Mouse (Mus musculus) cerebellum, adult 11 months (tissue): ENCODE results near the gene Nfia.

ENCODE experiments used
- DNase-seq: peaks from one replicate; pipeline ENCODE4 v3.0.0; 2022

The Nfia gene

DNA sequence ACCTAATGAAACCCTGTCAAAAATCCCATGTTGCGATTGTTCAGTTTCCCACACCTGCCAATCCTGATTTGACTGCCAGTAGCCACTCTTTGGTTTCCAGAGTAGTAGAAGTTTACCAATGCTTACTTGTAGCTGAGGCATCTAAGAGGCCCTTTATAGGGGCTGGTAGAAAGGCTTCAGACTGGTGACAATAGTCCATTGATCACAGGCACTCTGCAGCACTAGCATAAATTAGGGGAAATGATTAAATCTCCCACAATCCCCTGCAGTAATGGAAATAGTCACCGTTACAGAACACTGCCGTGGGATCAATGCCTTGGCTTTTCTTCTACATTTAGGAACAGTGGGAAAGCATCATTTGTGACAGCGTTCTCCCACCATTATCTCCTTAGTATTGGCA, 254.9 kb downstream of the Nfia start:
- DNase-seq: no peak

- no peak for DNase-seq
These were observed 259.3 kb downstream of the Nfia start for GRCm38 (mm10) chr4:98031871-98032270.

DNA sequence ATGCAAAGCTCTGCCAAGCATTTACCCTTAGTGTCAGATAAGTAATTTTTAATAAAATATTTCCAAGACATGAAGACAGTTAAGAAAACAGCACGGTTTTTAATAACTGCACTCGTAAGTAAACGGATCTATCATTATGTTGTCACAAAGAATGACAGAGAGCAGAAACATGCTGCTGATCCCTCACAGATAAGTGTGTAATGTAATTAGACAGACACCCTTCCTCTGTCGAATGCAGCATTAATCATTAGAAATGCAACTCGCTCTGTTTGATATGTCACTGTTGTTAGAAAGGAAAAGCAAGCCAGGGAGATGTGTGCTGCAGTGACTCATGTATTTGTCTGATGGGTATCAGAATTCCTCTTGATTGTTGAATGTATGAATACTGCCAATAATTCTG, 259.8 kb downstream of the Nfia start:
- DNase-seq: no peak

DNA sequence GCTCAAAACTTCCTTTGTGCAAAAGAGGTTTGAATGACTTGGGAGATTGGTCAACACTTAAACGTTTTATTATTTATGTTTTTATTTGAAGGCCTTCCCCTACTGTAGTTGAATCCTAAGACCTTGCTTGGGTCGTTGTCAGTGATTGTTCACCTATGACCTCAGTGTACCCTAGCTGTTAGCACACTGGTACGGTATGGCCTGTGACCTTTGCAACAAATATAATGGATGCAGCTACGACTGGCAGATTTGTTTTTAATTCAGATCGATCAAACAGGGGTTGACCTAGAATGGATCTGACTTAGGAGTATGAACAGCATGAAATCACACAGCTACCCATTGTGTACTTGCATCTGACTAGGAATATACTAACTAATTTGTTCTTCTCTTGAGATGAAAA, 266.6 kb downstream of the Nfia start:
- no peak for DNase-seq

GRCm38 (mm10) chr4:98040179-98040578, 267.6 kb downstream of the Nfia start:
- no peak for DNase-seq

GRCm38 (mm10) chr4:98044611-98045010, 272.1 kb downstream of the Nfia start:
- DNase-seq: no peak

DNA sequence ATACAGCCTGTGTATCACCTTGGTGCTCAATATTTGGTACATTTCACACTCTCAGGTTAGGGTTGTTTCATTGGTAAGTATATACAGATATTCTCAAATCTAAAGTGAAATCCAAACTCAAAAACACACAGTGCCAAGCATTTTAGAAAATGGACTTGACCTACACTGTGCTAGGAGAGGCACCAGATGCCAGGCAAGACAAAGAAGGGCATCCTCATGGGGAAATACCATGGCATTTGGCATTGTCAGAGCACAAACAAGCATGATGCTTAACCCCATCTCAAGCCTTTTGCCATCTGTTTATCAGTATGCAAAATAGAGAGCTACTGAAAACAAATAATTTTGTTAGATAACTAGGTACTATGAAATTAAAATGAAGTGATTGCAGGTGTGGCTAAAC, 274.8 kb downstream of the Nfia start:
- DNase-seq: peak; percentile 33

DNA sequence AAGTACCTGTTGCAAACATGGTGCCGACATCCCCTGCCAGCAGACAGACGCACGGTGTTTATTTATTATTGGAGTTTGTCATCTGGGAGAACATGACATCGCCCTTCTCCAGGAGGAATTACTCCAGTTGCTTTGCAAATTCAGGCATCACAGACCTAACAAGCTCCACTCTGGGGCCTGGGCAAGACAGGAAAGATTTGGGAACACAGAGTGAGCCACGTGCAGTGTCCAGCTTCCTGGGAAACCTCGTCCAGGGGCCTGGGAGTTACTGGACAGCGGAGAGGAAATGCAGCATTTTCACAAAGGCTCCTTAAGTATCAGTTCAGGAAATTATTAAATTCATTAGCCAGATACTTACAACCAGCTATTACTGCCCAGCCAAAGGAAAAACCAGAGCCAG, 277.1 kb downstream of the Nfia start:
- DNase-seq: no peak

DNA sequence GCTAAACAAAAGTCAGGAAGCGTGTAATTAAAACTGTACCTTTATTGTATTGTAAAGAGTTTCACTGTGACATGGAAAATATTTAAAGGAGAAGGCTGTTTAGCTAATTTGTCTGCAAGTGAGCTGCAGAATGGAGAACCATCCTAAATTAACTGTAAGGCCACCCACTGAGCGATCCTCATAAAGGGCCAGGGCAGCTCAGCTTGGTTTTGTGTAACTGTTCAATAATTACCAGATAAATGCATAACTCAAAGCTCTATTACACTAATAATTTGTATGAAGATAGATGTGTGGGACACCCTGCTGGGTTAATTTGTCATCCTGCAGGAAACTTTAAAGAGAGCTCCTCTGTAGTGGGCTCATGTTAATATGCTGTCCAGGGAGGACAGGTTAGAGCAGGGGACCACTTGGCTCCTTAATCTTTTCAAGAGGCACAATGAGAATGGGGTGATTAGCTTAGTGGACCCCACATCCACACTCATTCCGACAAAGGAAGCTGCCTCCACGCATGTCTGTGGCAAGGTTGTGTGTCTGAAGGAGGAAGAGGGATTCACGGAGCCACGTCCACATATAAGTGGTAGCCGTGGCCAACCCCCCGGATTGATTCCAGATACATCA, 277.6 kb downstream of the Nfia start:
- DNase-seq: no peak

DNA sequence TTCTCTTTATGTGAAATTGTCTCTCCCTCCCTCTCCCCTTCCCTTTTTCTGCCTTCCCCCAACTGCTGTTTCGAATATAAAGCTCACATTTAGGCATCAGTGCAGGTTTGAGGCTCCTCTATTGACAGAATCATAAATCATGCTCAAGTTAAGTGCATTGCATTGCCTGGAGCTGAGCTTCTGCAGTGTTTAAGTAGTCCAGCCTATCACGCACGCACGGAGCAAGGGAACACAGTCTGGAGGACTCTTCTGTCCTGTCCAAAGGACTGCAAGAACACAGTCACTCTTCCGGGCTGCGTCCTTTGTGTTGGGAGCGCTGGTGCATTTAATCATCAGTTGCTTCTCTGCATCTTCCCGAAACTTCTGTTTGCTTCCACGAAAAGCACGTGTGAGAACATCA, 278.2 kb downstream of the Nfia start:
- DNase-seq: no peak

GRCm38 (mm10) chr4:98051326-98051725, 278.8 kb downstream of the Nfia start:
- no peak for DNase-seq

- no peak for DNase-seq
These were observed 282.5 kb downstream of the Nfia start for GRCm38 (mm10) chr4:98055036-98055435.

- no peak for DNase-seq
These were observed 284.0 kb downstream of the Nfia start for GRCm38 (mm10) chr4:98056396-98057020.

GRCm38 (mm10) chr4:98057246-98057645, 284.7 kb downstream of the Nfia start:
- no peak for DNase-seq

- DNase-seq: no peak
These were observed 285.2 kb downstream of the Nfia start for GRCm38 (mm10) chr4:98057721-98058120.

DNA sequence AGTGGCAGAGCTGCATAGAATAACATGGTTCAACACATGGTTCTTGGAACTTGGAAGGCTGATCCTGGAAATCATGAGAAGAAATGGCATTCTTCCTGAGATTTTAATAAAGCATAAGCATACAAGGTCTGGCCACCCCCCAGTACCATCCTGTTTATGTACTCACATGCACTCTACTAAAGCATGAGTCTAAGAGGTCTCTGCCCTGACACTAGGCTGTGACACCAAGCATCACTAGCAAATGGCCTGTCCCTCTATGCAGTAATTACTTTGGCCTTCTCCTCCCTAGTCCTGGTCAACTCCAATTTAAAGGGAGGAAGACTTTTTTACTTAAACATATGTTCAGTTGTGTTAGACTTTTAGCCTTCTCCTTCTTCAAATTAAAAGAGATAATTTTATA, 285.6 kb downstream of the Nfia start:
- no peak for DNase-seq

DNA sequence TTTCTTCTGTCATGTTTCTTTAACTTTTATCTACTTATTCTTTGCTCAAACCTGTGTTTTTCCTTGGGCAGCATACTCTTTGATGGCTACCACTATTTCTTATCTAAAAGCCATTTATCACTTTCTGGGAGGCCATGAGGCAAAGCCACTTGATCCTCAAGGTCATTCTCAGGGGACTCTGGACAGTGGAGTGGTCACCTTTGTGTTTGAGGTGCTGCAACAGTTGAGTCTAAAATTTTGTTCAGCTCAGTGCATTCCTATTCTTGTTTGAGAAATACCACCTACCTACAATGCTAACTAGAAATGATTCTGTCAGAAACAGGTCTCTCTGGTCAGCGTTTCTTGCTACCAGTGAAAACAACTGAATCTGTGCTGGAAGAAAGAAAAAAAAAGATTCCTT, 288.1 kb downstream of the Nfia start:
- DNase-seq: no peak

DNA sequence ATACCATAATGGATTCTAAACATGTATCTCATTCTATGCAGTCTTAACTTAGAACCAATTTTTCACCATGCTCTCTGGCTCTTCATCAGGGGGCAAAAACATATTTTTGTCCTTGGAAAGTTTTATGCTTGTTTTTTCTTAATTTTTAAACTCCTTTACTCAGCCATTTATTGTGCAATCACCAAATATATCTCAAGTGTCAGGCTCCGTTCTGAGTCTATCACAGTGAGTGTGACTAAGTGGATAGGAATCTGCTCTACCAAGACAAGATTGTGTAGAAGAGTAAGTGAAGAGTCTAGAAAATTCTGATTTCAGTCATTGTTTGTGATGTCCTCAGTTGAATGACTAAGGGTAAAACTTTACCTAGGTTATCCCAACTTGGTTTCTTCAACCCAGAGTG, 288.6 kb downstream of the Nfia start:
- no peak for DNase-seq

GRCm38 (mm10) chr4:98063280-98063679, 290.7 kb downstream of the Nfia start:
- DNase-seq: no peak

GRCm38 (mm10) chr4:98076106-98076505, 303.6 kb downstream of the Nfia start:
- DNase-seq: no peak

GRCm38 (mm10) chr4:98076624-98077023, 304.1 kb downstream of the Nfia start:
- DNase-seq: no peak

DNA sequence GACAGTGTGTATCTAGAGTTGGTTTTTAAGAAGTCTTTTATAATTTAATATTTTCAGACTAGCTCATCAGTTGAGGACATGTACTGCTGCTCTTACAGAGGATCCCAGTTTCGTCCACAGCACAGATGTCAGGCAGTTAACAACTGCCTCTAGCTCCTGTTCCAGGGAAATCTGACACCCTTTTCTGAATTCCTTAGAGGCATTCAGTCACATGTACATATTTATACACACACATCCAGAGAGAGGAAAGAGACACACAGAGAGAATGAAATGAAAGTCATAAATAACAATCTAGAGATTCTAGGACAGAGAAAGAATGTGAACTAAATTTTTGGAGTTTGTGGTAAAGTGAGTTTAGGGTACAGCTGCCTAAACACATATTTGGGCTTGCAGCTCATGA, 308.1 kb downstream of the Nfia start:
- DNase-seq: no peak

DNA sequence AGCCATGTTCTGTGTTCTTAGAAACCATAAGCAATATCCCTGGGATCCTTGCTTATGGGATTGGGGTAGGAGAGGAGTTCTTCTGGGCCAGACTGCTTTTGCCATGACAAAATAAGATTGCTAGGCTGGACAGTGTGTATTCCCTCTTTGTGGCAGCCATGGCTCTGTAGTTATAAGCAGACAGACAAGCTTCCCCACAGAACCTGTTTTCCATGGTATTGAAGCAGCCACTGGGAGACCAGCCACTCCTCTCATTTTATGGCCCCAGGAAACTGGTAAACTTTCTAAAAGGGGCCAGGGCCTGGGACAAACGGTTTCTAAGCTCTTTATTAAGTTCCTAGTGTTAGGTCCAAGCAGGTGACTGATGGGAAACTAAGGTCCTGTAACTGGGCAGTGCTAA, 309.4 kb downstream of the Nfia start:
- DNase-seq: no peak

DNA sequence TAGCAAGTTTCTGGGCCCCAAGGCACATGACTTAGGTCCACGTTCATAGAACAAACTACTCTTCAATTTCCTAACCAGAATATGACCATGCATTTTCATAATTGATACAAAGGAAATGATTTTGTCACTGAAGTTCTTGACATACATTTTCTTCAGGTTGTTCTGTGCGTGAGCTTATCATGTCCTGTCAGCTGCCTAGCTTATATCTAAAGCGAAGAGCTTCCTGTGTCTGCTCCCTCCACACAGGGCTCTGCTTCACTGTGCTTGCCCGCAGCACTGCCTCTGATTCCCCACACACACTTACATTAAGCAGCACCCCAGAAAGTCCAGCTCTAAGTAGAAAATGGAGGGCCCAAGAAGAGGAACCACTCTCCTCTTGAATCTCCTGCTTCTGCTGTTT, 310.0 kb downstream of the Nfia start:
- no peak for DNase-seq

DNA sequence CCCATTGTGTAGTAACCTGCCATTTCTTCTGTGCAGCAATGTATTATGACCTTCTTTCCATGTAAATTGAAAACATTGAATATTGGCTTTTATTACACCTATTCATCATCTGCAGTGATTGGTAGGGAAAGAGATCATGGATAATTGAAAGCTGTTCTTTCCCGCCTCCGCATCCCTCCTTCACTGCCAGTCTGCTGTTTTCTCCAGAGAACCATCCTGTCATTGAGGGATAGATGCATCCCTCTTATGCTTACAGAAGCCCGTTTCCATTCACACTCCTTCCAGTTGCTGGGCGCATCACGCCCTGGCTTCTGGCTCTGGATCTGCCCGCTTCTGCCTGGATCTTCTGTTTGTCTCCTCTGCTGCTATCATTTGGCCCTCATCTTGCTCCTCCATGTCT, 312.5 kb downstream of the Nfia start:
- no peak for DNase-seq
